Mouse (Mus musculus) embryonic facial prominence, embryonic 10.5 days (tissue): Measurements from ENCODE around the gene Olfr807. TPM values are rescaled to one million over a fixed set of nuclear protein-coding genes. Genes with fewer than 3 reads are reported as not detected.

Experiments used
- DNase-seq: peaks from one replicate; pipeline ENCODE4 v3.0.0-alpha.2; 2017; ENCODE audit warnings: low spot score
- H3K27ac ChIP-seq: fragments of 300-500 bp; sonication (generic); replicated peaks from 2 replicates; pipeline ENCODE4 v1.5.1; 2016; ENCODE audit warnings: mild to moderate bottlenecking
- H3K27me3 ChIP-seq: fragments of 300-500 bp; sonication (generic); replicated peaks from 2 replicates; pipeline ENCODE4 v1.6.1; 2016; ENCODE audit warnings: low read depth, mild to moderate bottlenecking; ENCODE audit not compliant: poor library complexity, severe bottlenecking
- H3K36me3 ChIP-seq: fragments of 300-500 bp; sonication (generic); replicated peaks from 2 replicates; pipeline ENCODE4 v1.6.1; 2016; ENCODE audit warnings: mild to moderate bottlenecking, moderate library complexity
- H3K4me1 ChIP-seq: fragments of 300-500 bp; sonication (generic); 2 replicates; pipeline ENCODE4 v1.6.1; 2016
- H3K4me3 ChIP-seq: fragments of 300-500 bp; sonication (generic); 2 replicates; pipeline ENCODE4 v1.5.1; 2016; ENCODE audit warnings: mild to moderate bottlenecking, moderate library complexity
- H3K9me3 ChIP-seq: fragments of 300-500 bp; sonication (generic); 2 replicates; pipeline ENCODE4 v1.6.1; 2016; ENCODE audit warnings: mild to moderate bottlenecking
- WGBS: fragments of 180-500 bp; shearing (Covaris S2); methylation state at CpG from one replicate; pipeline ENCODE4 v1.1.7; 2016; 5-methylcytosine and 5-hydroxymethylcytosine counted together
- microRNA-seq: library from miRNA; unstranded; fragments of <30 nt; microRNA quantifications from one replicate; pipeline ENCODE4, GENCODE M21; 2017
- polyA plus RNA-seq: library from polyadenylated mRNA; unstranded; fragments of >200 nt; fragmentation: Nextera tagmentation; extraction: Ambion mirVana; gene quantifications from 2 replicates; pipeline ENCODE4 v1.2.1, GENCODE M21; 2016

Olfr807 gene
- not detected in 2 replicates for polyA plus RNA-seq

DNA sequence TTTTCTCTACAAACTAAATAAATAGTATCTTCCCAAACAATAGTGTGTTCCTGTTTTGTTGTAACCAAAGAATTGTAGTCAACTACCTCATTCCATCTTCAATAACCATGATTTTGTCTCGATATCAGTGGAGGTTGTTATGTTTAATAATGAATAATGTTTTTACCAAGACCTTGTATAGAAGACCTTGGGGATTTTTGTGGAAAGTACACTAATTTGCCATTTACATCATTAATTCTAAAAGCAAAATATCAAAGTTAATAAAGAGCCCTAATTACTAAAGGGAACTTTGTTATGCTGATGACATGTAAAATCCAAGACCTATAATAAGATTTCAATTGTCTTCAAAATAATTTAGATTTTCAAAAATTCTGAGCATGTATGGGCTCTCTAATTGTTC, at the start of gene Olfr807:
Gene Olfr807, minus strand, starts transcription at position 101 of the 400 bp plus-strand sequence.
- H3K27me3 ChIP-seq, result no peaks in the 10 kb centered on the region
- no peak for DNase-seq
- no peaks in the 10 kb centered on the region for H3K36me3 ChIP-seq
- no peaks in the 10 kb centered on the region for H3K9me3 ChIP-seq
- no peak within 1 kb of the TSS for H3K27ac ChIP-seq
- no peaks in the 10 kb centered on the region for H3K4me1 ChIP-seq
- no peak within 1 kb of the TSS for H3K4me3 ChIP-seq
- 88% methylated on average over 1 of the region's 1 CpGs for WGBS

- no peaks in the 10 kb centered on the region for H3K36me3 ChIP-seq
- H3K27me3 ChIP-seq, result no peaks in the 10 kb centered on the region
- H3K27ac ChIP-seq, result no peak within 1 kb of the TSS
- DNase-seq, result no peak
- 86% methylated on average over 4 of the region's 4 CpGs for WGBS
- H3K4me3 ChIP-seq, result no peak within 1 kb of the TSS
- no peaks in the 10 kb centered on the region for H3K4me1 ChIP-seq
- H3K9me3 ChIP-seq, result no peaks in the 10 kb centered on the region
Observed at GRCm38 (mm10) chr10:129804296-129804695, 46.7 kb upstream of the Olfr807 start, which contains the start of gene Olfr811. Gene Olfr811 (minus strand): TSS chr10:129804396.

GRCm38 (mm10) chr10:129794817-129795216, 37.2 kb upstream of the Olfr807 start, which contains the start of gene Olfr810:
Gene Olfr810 (minus strand): TSS chr10:129794917.
- no peaks in the 10 kb centered on the region for H3K4me1 ChIP-seq
- H3K27ac ChIP-seq, result no peak within 1 kb of the TSS
- H3K9me3 ChIP-seq, result no peaks in the 10 kb centered on the region
- H3K36me3 ChIP-seq, result no peaks in the 10 kb centered on the region
- H3K27me3 ChIP-seq, result no peaks in the 10 kb centered on the region
- DNase-seq, result no peak
- H3K4me3 ChIP-seq, result no peak within 1 kb of the TSS

DNA sequence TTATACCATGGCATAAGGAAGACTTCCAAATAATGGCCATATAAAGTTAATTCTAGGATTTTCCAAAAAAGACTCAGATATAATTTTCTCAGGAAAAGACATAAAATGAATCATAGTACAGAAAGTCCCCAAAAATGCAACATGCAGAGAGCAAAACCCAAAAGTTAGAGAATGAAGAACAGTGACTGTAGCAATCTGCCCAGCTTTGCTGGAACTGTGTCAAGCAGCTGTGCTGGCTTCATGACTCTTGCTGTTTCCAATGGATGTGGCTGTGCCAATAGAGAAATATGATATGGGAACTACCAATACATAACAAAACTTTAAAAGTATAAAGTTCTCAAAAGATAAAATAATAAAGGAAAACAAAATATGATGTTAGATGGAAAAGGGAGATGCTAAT, 20.5 kb upstream of the Olfr807 start:
- Histone ChIP-seq H3K4me3 (no peak overlapping the region), H3K27me3 (no peaks in the 10 kb centered on the region), H3K36me3 (no peaks in the 10 kb centered on the region), H3K27ac (no peak overlapping the region), H3K4me1 (no peaks in the 10 kb centered on the region), H3K9me3 (no peaks in the 10 kb centered on the region)
- no peak for DNase-seq

DNA sequence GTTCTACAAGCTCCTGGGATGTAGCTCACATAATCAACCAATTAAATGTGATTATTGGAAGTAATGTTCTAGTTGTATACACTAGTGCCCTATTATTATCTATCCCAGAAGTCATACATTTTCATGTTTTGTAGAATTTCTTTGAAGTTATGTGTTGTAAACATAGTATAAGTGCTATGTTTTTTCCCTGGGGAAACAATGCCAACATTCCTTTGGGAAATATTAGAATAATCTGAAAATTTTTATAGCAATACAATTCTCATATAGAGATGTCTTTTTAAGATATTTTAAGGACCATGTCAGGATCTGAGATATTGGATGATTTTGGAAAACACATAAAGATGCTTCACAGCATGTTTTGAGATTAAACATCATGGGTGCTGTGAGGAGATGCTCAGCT, 16.7 kb upstream of the Olfr807 start, which contains the start of gene Olfr809:
Gene Olfr809, plus strand, starts transcription at position 301 of the 400 bp plus-strand sequence.
- no peak within 1 kb of the TSS for H3K27ac ChIP-seq
- no peaks in the 10 kb centered on the region for H3K4me1 ChIP-seq

DNA sequence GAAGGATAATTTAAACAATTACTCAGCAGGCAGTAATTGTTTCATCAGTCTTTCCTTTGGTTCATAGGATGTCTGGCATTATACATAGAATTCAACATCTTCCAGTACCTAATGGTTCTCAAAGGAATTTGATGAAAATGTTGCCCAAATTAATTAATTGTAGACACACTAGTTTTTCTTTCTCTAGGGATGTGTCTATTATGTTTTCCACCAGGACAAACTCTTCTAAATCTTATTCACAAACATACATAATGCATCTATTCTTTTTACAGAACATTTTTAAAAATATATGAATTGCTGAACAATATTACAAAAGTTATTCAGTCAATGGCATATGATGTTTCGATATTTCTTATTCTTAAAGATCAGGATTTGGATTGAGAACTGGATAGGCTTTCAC, 7.6 kb upstream of the Olfr807 start, which contains the start of gene Olfr808:
Gene Olfr808, plus strand, starts transcription at position 301 of the 400 bp plus-strand sequence.
- Histone ChIP-seq H3K27ac (no peak within 1 kb of the TSS), H3K9me3 (no peaks in the 10 kb centered on the region), H3K36me3 (no peaks in the 10 kb centered on the region), H3K27me3 (no peaks in the 10 kb centered on the region), H3K4me3 (no peak within 1 kb of the TSS), H3K4me1 (no peaks in the 10 kb centered on the region)
- WGBS, result 92% methylated on average over 1 of the region's 1 CpGs
- DNase-seq, result no peak

More for the DNA sequence above, 16.7 kb upstream of the Olfr807 start, which contains the start of gene Olfr809:
- no peaks in the 10 kb centered on the region for H3K9me3 ChIP-seq
- no peak for DNase-seq
- no peaks in the 10 kb centered on the region for H3K36me3 ChIP-seq
- H3K4me3 ChIP-seq, result no peak within 1 kb of the TSS
- H3K27me3 ChIP-seq, result no peaks in the 10 kb centered on the region

GRCm38 (mm10) chr10:129741821-129742220, 15.8 kb downstream of the Olfr807 start, which contains the start of gene Olfr806:
Gene Olfr806 (minus strand): TSS chr10:129741921.
- Histone ChIP-seq H3K9me3 (no peaks in the 10 kb centered on the region), H3K36me3 (no peaks in the 10 kb centered on the region), H3K4me1 (no peaks in the 10 kb centered on the region), H3K4me3 (no peak within 1 kb of the TSS), H3K27ac (no peak within 1 kb of the TSS), H3K27me3 (no peaks in the 10 kb centered on the region)
- no peak for DNase-seq

DNA sequence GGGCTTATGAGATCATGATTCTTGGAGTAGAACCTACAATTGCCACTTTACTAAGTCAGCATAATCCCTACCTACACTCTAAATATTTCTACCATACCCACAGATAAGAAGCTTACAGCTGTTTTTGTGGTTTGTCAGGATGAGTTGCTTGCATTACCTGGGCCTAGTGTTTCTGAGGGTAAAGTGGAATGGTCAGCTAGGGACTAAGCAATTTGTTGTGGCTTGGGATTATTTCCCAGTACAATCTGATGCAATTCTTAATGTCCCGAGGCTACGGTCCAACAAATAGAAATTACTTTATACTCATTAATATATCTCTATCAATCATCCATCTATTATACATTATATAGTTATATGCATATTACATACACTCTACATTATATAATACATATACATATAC, 28.3 kb downstream of the Olfr807 start, which contains the start of gene Olfr805:
Gene Olfr805, minus strand, starts transcription at position 101 of the 400 bp plus-strand sequence.
- Histone ChIP-seq H3K36me3 (no peaks in the 10 kb centered on the region), H3K4me1 (no peaks in the 10 kb centered on the region), H3K27ac (no peak within 1 kb of the TSS), H3K27me3 (no peaks in the 10 kb centered on the region), H3K4me3 (no peak within 1 kb of the TSS), H3K9me3 (no peaks in the 10 kb centered on the region)
- 98% methylated on average over 2 of the region's 2 CpGs for WGBS
- no peak for DNase-seq

Small RNA genes within 50 kb of the gene (microRNA-seq; reads per million reads assigned to microRNA genes)
- not detected for gene Gm24485

Other genes with a start within 250 kb of the Olfr807 start
- gene Olfr791, start 236.0 kb downstream of the Olfr807 start, polyA plus RNA-seq, result not detected in 2 replicates
- not detected in 2 replicates for gene Olfr792, start 218.6 kb downstream of the Olfr807 start, polyA plus RNA-seq
- not detected in 2 replicates for gene Olfr794, start 190.1 kb downstream of the Olfr807 start, polyA plus RNA-seq
- not detected in 2 replicates for gene Olfr796, start 145.2 kb downstream of the Olfr807 start, polyA plus RNA-seq
- not detected in 2 replicates for gene Olfr798, start 129.9 kb downstream of the Olfr807 start, polyA plus RNA-seq
- gene Olfr799, start 120.3 kb downstream of the Olfr807 start, polyA plus RNA-seq, result not detected in 2 replicates
- gene Olfr800, start 100.1 kb downstream of the Olfr807 start, polyA plus RNA-seq, result not detected in 2 replicates
- gene Olfr801, start 83.9 kb downstream of the Olfr807 start, polyA plus RNA-seq, result not detected in 2 replicates
- 0.04 TPM in 1 of 2 replicates, not detected in the other for gene Olfr802, start 69.6 kb downstream of the Olfr807 start, polyA plus RNA-seq
- gene Olfr803, start 63.5 kb downstream of the Olfr807 start, polyA plus RNA-seq, result not detected in 2 replicates
- not detected in 2 replicates for gene Olfr804, start 54.6 kb downstream of the Olfr807 start, polyA plus RNA-seq
- not detected in 2 replicates for gene Olfr805, start 28.4 kb downstream of the Olfr807 start, polyA plus RNA-seq
- gene Olfr806, start 15.9 kb downstream of the Olfr807 start, polyA plus RNA-seq, result not detected in 2 replicates
- not detected in 2 replicates for gene Olfr808, start 7.7 kb upstream of the Olfr807 start, polyA plus RNA-seq
- not detected in 2 replicates for gene Olfr809, start 16.8 kb upstream of the Olfr807 start, polyA plus RNA-seq
- gene Olfr810, start 37.1 kb upstream of the Olfr807 start, polyA plus RNA-seq, result not detected in 2 replicates
- not detected in 2 replicates for gene Olfr811, start 46.6 kb upstream of the Olfr807 start, polyA plus RNA-seq
- not detected in 2 replicates for gene Olfr812, start 88.3 kb upstream of the Olfr807 start, polyA plus RNA-seq
- not detected in 2 replicates for gene Olfr813, start 97.6 kb upstream of the Olfr807 start, polyA plus RNA-seq
- gene Olfr814, start 122.1 kb upstream of the Olfr807 start, polyA plus RNA-seq, result not detected in 2 replicates
- gene Olfr815, start 148.1 kb upstream of the Olfr807 start, polyA plus RNA-seq, result not detected in 2 replicates
- gene Olfr816, start 157.8 kb upstream of the Olfr807 start, polyA plus RNA-seq, result not detected in 2 replicates
- gene Olfr818, start 191.3 kb upstream of the Olfr807 start, polyA plus RNA-seq, result not detected in 2 replicates
- gene Olfr819, start 209.5 kb upstream of the Olfr807 start, polyA plus RNA-seq, result not detected in 2 replicates
- not detected in 2 replicates for gene Olfr247, start 218.3 kb upstream of the Olfr807 start, polyA plus RNA-seq
- not detected in 2 replicates for gene Gm10310, start 227.3 kb upstream of the Olfr807 start, polyA plus RNA-seq